Mouse (Mus musculus) embryonic fibroblast, embryonic 13.5 days (primary cell): ENCODE measurements around the gene Ptprcap. TPM values are rescaled to one million over a fixed set of nuclear protein-coding genes. Genes with fewer than 3 reads are reported as not detected.

Experiments used
- H3K27ac ChIP-seq: 2 replicates; pipeline ENCODE4 v1.5.1; 2012; ENCODE audit warnings: low read length, control low read depth, inconsistent platforms; ENCODE audit not compliant: insufficient read depth
- H3K4me1 ChIP-seq: 2 replicates; pipeline ENCODE4 v1.6.1; 2011; ENCODE audit warnings: low read length; ENCODE audit not compliant: control insufficient read depth, insufficient read depth
- H3K4me3 ChIP-seq: 2 replicates; pipeline ENCODE4 v1.5.1; 2011; ENCODE audit warnings: mild to moderate bottlenecking, control low read depth, low read length; ENCODE audit not compliant: insufficient read depth
- CTCF ChIP-seq: IDR thresholded peaks from 2 replicates; pipeline ENCODE4 v1.5.1; 2011; ENCODE audit warnings: mild to moderate bottlenecking, control low read depth, low read length, moderate library complexity, borderline replicate concordance; ENCODE audit not compliant: insufficient read depth
- POLR2A ChIP-seq: IDR thresholded peaks from 2 replicates; pipeline ENCODE4 v1.6.1; 2011; ENCODE audit warnings: low read depth, mild to moderate bottlenecking, control low read depth, low read length, moderate library complexity
- polyA plus RNA-seq: library from polyadenylated mRNA; stranded (reverse); fragments of >200 nt; gene quantifications from 2 replicates; pipeline ENCODE4 v1.2.4, GENCODE M21; 2011; ENCODE audit warnings: low read depth; ENCODE audit not compliant: missing spikeins, insufficient read length

Ptprcap gene
- polyA plus RNA-seq, 1 experiment: not detected

- TF ChIP-seq CTCF (no peak), POLR2A (no peak)
- no peak overlapping the region for H3K27ac ChIP-seq
Observed at GRCm38 (mm10) chr19:4204889-4205288, 51.5 kb downstream of the Ptprcap start.

More at GRCm38 (mm10) chr19:4204889-4205288, 51.5 kb downstream of the Ptprcap start:
- Histone ChIP-seq H3K4me3 (no peak overlapping the region), H3K4me1 (peaks cover 5% of the 10 kb centered on the region; the same call in 1 of the 2 replicates)

Other genes starting within 250 kb of the Ptprcap start
- 56.8 and 60.7 TPM in 2 replicates for gene Tcirg1, start 246.5 kb upstream of the Ptprcap start, polyA plus RNA-seq
- 97.0 and 108 TPM in 2 replicates for gene Ndufs8, start 240.8 kb upstream of the Ptprcap start, polyA plus RNA-seq
- gene Aldh3b1, start 223.8 kb upstream of the Ptprcap start, polyA plus RNA-seq: 3.8 and 4.3 TPM in 2 replicates
- 34.5 and 44.9 TPM in 2 replicates for gene Unc93b1, start 218.4 kb upstream of the Ptprcap start, polyA plus RNA-seq
- gene Aldh3b3, start 195.0 kb upstream of the Ptprcap start, polyA plus RNA-seq: not detected in 2 replicates
- not detected in 2 replicates for gene Aldh3b2, start 181.3 kb upstream of the Ptprcap start, polyA plus RNA-seq
- gene Acy3, start 167.0 kb upstream of the Ptprcap start, polyA plus RNA-seq: 4.9 and 7.7 TPM in 2 replicates
- not detected in 2 replicates for gene Tbx10, start 160.9 kb upstream of the Ptprcap start, polyA plus RNA-seq
- 18.5 and 19.7 TPM in 2 replicates for gene Nudt8, start 153.0 kb upstream of the Ptprcap start, polyA plus RNA-seq
- gene Gm49405, start 153.0 kb upstream of the Ptprcap start, polyA plus RNA-seq: 2.1 TPM in 2 replicates
- 2.1 and 3.2 TPM in 2 replicates for gene Doc2g, start 150.3 kb upstream of the Ptprcap start, polyA plus RNA-seq
- 64.3 and 74.1 TPM in 2 replicates for gene Ndufv1, start 140.8 kb upstream of the Ptprcap start, polyA plus RNA-seq
- 225 and 296 TPM in 2 replicates for gene Gstp1, start 115.6 kb upstream of the Ptprcap start, polyA plus RNA-seq
- gene Gstp2, start 107.6 kb upstream of the Ptprcap start, polyA plus RNA-seq: 1.7 and 3.1 TPM in 2 replicates
- not detected in 2 replicates for gene Gstp3, start 94.0 kb upstream of the Ptprcap start, polyA plus RNA-seq
- not detected in 2 replicates for gene Cabp2, start 72.0 kb upstream of the Ptprcap start, polyA plus RNA-seq
- gene Cdk2ap2, start 56.4 kb upstream of the Ptprcap start, polyA plus RNA-seq: 25.1 and 32.1 TPM in 2 replicates
- gene Pitpnm1, start 53.6 kb upstream of the Ptprcap start, polyA plus RNA-seq: 14.5 and 19.5 TPM in 2 replicates
- 63.9 and 72.7 TPM in 2 replicates for gene Aip, start 27.7 kb upstream of the Ptprcap start, polyA plus RNA-seq
- not detected in 2 replicates for gene Gpr152, start 13.8 kb upstream of the Ptprcap start, polyA plus RNA-seq
- not detected in 2 replicates for gene Cabp4, start 9.6 kb upstream of the Ptprcap start, polyA plus RNA-seq
- 143 and 179 TPM in 2 replicates for gene Coro1b, start 5.0 kb upstream of the Ptprcap start, polyA plus RNA-seq
- 18.7 and 35.9 TPM in 2 replicates for gene Rps6kb2, start 9.8 kb downstream of the Ptprcap start, polyA plus RNA-seq
- gene Carns1, start 21.9 kb downstream of the Ptprcap start, polyA plus RNA-seq: 3.3 and 4.4 TPM in 2 replicates
- gene Tbc1d10c, start 37.7 kb downstream of the Ptprcap start, polyA plus RNA-seq: 0.25 and 0.42 TPM in 2 replicates
- gene Ppp1ca, start 38.5 kb downstream of the Ptprcap start, polyA plus RNA-seq: 327 and 340 TPM in 2 replicates
- 25.5 and 32.3 TPM in 2 replicates for gene Rad9a, start 48.1 kb downstream of the Ptprcap start, polyA plus RNA-seq
- 15.2 and 16.8 TPM in 2 replicates for gene Clcf1, start 60.6 kb downstream of the Ptprcap start, polyA plus RNA-seq
- gene AC109138.7, start 60.8 kb downstream of the Ptprcap start, polyA plus RNA-seq: not detected in 2 replicates
- gene Pold4, start 78.3 kb downstream of the Ptprcap start, polyA plus RNA-seq: 55.2 and 55.8 TPM in 2 replicates
- gene Ssh3, start 115.6 kb downstream of the Ptprcap start, polyA plus RNA-seq: 14.0 and 22.5 TPM in 2 replicates
- 5.7 and 7.3 TPM in 2 replicates for gene Ankrd13d, start 129.5 kb downstream of the Ptprcap start, polyA plus RNA-seq
- 40.5 and 41.6 TPM in 2 replicates for gene Grk2, start 152.6 kb downstream of the Ptprcap start, polyA plus RNA-seq
- 78.1 and 90.4 TPM in 2 replicates for gene Kdm2a, start 244.7 kb downstream of the Ptprcap start, polyA plus RNA-seq